Mouse (Mus musculus): ENCODE results near the gene Lbx2. TPM values are rescaled to one million over a fixed set of nuclear protein-coding genes. Genes with fewer than 3 reads are reported as not detected.

Lbx2 gene
- total and polyA plus RNA-seq, 2 experiments from 2014 or later, result 0.64 TPM; not detected in 1

DNA sequence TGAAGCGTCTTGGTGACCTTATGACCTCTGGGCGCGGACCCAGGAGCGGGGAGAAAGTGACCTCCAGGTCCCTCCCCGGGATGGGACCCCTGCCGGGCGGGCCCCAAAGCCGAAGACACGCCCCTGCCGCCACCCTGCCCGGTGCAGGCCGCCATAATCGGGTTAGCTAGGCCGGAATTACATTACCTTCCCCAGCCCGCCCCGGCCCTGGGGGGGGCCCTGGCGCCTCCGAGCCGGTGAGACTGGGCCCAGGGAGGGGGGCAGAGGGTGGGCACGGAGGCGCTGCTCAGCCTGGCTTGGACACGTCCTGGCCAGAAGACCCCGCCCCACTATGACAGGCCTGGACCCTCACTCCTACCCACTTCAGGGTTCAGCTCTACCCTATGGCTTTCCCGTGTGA lies 14.9 kb upstream of the Lbx2 start:
- H3K9me3 ChIP-seq (replicated peaks; ENCODE audit: control insufficient read depth, low read length), result no peaks in the 10 kb centered on the region
- no peak for ATAC-seq (ENCODE audit: insufficient read depth, low read depth)
- TF ChIP-seq CTCF (IDR thresholded peaks at IDR 0.05; ENCODE audit: low read depth) (no peak), EP300 (IDR thresholded peaks at IDR 0.05; ENCODE audit: low read depth) (no peak)
- 4% methylated on average over 24 of the region's 24 CpGs for WGBS
- no peak overlapping the region for H3K9ac ChIP-seq (replicated peaks; ENCODE audit: low read depth, low read length)
- H3K27ac ChIP-seq (ENCODE audit: low read depth), result no peak overlapping the region
- peak overlapping the region; percentile 11; the same call in 1 of the 2 replicates for H3K4me3 ChIP-seq (ENCODE audit: low read depth, low read length)
- peaks cover 97% of the 10 kb centered on the region for H3K27me3 ChIP-seq (ENCODE audit: control insufficient read depth, insufficient read depth, low read length)
- H3K36me3 ChIP-seq (replicated peaks; ENCODE audit: control insufficient read depth, insufficient read depth, low read length), result no peaks in the 10 kb centered on the region
- H3K4me2 ChIP-seq (ENCODE audit: low read depth, low read length), result no peak overlapping the region
- H3K4me1 ChIP-seq (ENCODE audit: control insufficient read depth, insufficient read depth), result peaks cover 3% of the 10 kb centered on the region; the same call in 1 of the 2 replicates
- no peak for DNase-seq (ENCODE audit: low spot score)

DNA sequence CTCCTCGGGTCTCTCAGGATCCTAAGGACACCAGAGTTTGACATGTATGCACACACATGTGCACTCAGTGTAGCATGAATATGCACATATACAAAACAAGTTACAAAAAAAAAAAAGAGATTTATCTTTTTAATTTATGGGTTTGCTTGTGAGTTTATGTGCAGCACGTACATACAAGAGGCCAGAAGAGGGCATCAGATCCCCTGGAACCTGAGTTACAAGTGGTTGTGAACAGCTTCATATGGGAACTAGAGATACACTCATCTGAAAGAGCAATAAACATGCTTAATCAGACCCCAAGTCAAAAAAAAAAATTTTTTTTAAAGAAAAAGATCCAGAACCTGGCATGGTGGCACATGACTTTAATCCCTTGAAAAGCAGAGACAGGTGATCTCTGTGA lies 11.2 kb upstream of the Lbx2 start:
- WGBS, result 25% methylated on average over 2 of the region's 2 CpGs
- Histone ChIP-seq H3K27ac (ENCODE audit: low read depth) (no peak overlapping the region), H3K27me3 (ENCODE audit: control insufficient read depth, insufficient read depth, low read length) (peaks cover 71% of the 10 kb centered on the region), H3K9me3 (replicated peaks; ENCODE audit: control insufficient read depth, low read length) (no peaks in the 10 kb centered on the region), H3K36me3 (replicated peaks; ENCODE audit: control insufficient read depth, insufficient read depth, low read length) (0 out of 2 replicates have a peak, but pooled peaks cover 2% of the 10 kb centered on the region), H3K4me3 (ENCODE audit: low read depth, low read length) (no peak overlapping the region), H3K9ac (replicated peaks; ENCODE audit: low read depth, low read length) (no peak overlapping the region), H3K4me2 (ENCODE audit: low read depth, low read length) (no peak overlapping the region), H3K4me1 (ENCODE audit: control insufficient read depth, insufficient read depth) (0 out of 2 replicates have a peak, but pooled peaks cover 4% of the 10 kb centered on the region)
- no peak for DNase-seq (ENCODE audit: low spot score)
- ATAC-seq (ENCODE audit: insufficient read depth, low read depth), result no peak
- TF ChIP-seq CTCF (IDR thresholded peaks at IDR 0.05; ENCODE audit: low read depth) (peak; percentile 14; the same call in 1 of the 2 replicates), EP300 (IDR thresholded peaks at IDR 0.05; ENCODE audit: low read depth) (no peak)

DNA sequence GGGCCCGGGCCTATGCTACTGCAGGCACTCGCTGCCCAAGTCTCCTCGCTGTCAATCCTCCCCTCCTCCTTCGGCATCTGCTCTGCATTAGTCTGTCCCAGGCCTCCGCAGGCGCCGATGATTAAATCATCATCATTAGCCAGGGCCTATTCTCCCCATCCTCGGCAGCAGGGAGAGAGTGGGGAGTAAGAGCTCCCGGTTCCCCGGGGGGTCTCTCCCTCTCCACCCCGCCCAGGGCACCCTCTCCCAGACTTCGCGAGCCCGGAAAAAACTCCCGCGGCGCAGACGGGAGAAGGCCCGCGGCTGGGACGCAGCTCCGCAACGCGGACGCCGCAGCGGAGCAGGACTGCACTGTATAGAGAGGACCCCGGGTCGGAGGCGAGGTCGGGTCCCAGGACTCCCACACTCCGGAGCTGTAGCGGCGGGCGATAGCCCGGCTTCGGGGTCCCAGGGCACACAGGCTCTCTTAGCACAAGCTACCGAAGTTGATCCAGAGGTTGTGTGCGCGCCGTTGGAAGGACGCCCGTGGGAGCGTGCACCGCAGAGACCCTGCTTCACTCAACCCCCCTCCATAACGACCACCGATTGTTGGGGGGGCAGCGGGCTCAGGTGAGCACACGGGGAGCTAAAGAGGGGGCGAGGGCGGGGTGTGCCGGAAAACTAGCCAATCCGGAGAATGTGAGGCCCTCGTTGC lies 8.4 kb upstream of the Lbx2 start, which contains the start of gene Pcgf1:
TSS of gene Pcgf1 (plus strand) at position 240 of the 694 bp plus-strand sequence.
- peak within 1 kb of the TSS; percentile 82 for H3K9ac ChIP-seq (replicated peaks; ENCODE audit: low read depth, low read length)
- H3K27ac ChIP-seq (ENCODE audit: low read depth), result peak within 1 kb of the TSS; percentile 80
- H3K4me2 ChIP-seq (ENCODE audit: low read depth, low read length), result peak within 1 kb of the TSS; percentile 100
- 0 out of 2 replicates have a peak, but pooled peaks cover 4% of the 10 kb centered on the region for H3K4me1 ChIP-seq (ENCODE audit: control insufficient read depth, insufficient read depth)
- WGBS, result under 1% methylated on average over 54 of the region's 54 CpGs
- peak; percentile 51 for ATAC-seq (ENCODE audit: insufficient read depth, low read depth)
- H3K36me3 ChIP-seq (replicated peaks; ENCODE audit: control insufficient read depth, insufficient read depth, low read length), result peaks cover 28% of the 10 kb centered on the region; the same call in 1 of the 2 replicates
- no peak for DNase-seq (ENCODE audit: low spot score)
- no peak for TF ChIP-seq CTCF (IDR thresholded peaks at IDR 0.05; ENCODE audit: low read depth)
- no peak for TF ChIP-seq EP300 (IDR thresholded peaks at IDR 0.05; ENCODE audit: low read depth)
- no peaks in the 10 kb centered on the region for H3K9me3 ChIP-seq (replicated peaks; ENCODE audit: control insufficient read depth, low read length)
- peak within 1 kb of the TSS; percentile 87 for H3K4me3 ChIP-seq (ENCODE audit: low read depth, low read length)
- peaks cover 48% of the 10 kb centered on the region for H3K27me3 ChIP-seq (ENCODE audit: control insufficient read depth, insufficient read depth, low read length)

DNA sequence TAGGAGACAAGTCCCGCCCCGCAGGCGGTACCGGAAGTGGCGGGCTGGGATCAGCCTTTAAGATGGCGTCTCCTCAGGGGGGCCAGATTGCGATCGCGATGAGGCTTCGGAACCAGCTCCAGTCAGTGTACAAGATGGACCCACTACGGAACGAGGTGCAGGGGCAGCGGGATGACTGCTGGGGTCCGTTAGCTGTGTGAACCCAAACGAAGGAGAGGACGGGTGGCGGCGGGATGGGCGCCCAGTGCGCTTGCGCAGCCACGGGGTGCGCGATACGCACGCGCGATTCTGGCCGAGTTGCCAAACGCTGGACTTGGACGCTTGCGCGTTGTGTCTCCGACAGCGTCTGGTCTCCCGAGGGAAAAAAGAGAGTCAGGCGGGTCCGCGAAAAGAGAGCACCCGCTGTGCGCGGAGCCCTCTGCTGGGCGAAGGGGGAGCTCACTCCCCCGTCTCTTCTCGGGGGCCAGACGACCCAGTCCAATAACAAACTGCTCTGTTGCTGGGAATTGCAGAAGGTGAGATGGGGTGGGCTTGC lies 7.8 kb upstream of the Lbx2 start:
- peaks cover 28% of the 10 kb centered on the region; the same call in 1 of the 2 replicates for H3K36me3 ChIP-seq (replicated peaks; ENCODE audit: control insufficient read depth, insufficient read depth, low read length)
- peak overlapping the region; percentile 100 for H3K4me2 ChIP-seq (ENCODE audit: low read depth, low read length)
- H3K27ac ChIP-seq (ENCODE audit: low read depth), result peak overlapping the region; percentile 80
- TF ChIP-seq EP300 (IDR thresholded peaks at IDR 0.05; ENCODE audit: low read depth) (no peak), CTCF (IDR thresholded peaks at IDR 0.05; ENCODE audit: low read depth) (peak; percentile 54)
- H3K9me3 ChIP-seq (replicated peaks; ENCODE audit: control insufficient read depth, low read length), result no peaks in the 10 kb centered on the region
- 0 out of 2 replicates have a peak, but pooled peaks cover 4% of the 10 kb centered on the region for H3K4me1 ChIP-seq (ENCODE audit: control insufficient read depth, insufficient read depth)
- peak; percentile 94 for DNase-seq (ENCODE audit: low spot score)
- H3K27me3 ChIP-seq (ENCODE audit: control insufficient read depth, insufficient read depth, low read length), result peaks cover 49% of the 10 kb centered on the region
- peak; percentile 92 for ATAC-seq (ENCODE audit: insufficient read depth, low read depth)
- H3K9ac ChIP-seq (replicated peaks; ENCODE audit: low read depth, low read length), result peak overlapping the region; percentile 82
- under 1% methylated on average over 45 of the region's 46 CpGs for WGBS
- H3K4me3 ChIP-seq (ENCODE audit: low read depth, low read length), result peak overlapping the region; percentile 87

DNA sequence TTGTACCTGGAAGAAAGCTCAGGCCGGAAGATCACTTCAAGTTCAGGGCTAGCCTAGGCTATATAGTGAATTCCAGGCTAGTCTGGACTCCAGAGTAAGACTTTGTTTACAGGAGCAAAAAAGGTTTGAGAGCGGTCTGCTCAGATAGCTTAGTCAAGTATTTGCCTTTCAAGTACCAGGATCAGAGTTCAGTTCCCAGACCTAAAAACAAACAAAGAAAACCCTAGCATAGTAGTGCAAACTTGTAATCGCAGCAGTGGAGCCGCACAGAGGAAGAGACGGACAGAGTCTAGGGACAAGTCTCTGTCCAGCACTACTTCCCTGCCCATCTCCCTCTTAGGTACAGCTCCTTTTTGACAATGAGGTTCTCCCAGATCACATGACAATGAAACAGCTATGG lies 6.0 kb upstream of the Lbx2 start:
- H3K9me3 ChIP-seq (replicated peaks; ENCODE audit: control insufficient read depth, low read length), result no peaks in the 10 kb centered on the region
- DNase-seq (ENCODE audit: low spot score) (no peak), ATAC-seq (ENCODE audit: insufficient read depth, low read depth) (no peak)
- TF ChIP-seq EP300 (IDR thresholded peaks at IDR 0.05; ENCODE audit: low read depth) (no peak), CTCF (IDR thresholded peaks at IDR 0.05; ENCODE audit: low read depth) (no peak)
- WGBS, result 91% methylated on average over 5 of the region's 5 CpGs
- H3K4me3 ChIP-seq (ENCODE audit: low read depth, low read length), result no peak overlapping the region
- H3K27me3 ChIP-seq (ENCODE audit: control insufficient read depth, insufficient read depth, low read length), result peaks cover 49% of the 10 kb centered on the region
- no peak overlapping the region for H3K27ac ChIP-seq (ENCODE audit: low read depth)
- 0 out of 2 replicates have a peak, but pooled peaks cover 4% of the 10 kb centered on the region for H3K4me1 ChIP-seq (ENCODE audit: control insufficient read depth, insufficient read depth)
- peaks cover 28% of the 10 kb centered on the region; the same call in 1 of the 2 replicates for H3K36me3 ChIP-seq (replicated peaks; ENCODE audit: control insufficient read depth, insufficient read depth, low read length)
- no peak overlapping the region for H3K4me2 ChIP-seq (ENCODE audit: low read depth, low read length)
- no peak overlapping the region for H3K9ac ChIP-seq (replicated peaks; ENCODE audit: low read depth, low read length)

All from heart, postnatal 0 days (tissue).